Mouse (Mus musculus) hindbrain, embryonic 16.5 days (tissue): ENCODE measurements around the gene Ppp1r14b. TPM values are rescaled to one million over a fixed set of nuclear protein-coding genes. Genes with fewer than 3 reads are reported as not detected.
A peak's percentile ranks its signal among the peaks of the same experiment; 100 is the strongest.

Source experiments
- ATAC-seq: fragments of 200-750 bp; cut with Nextera tagmentation; 2 replicates; pipeline ENCODE4 v1.8.0; 2017; ENCODE audit warnings: moderate TSS enrichment, moderate library complexity
- H3K27ac ChIP-seq: fragments of 300-500 bp; sonication (generic); 2 replicates; pipeline ENCODE4 v1.5.1; 2014; ENCODE audit warnings: low read depth, mild to moderate bottlenecking, control low read depth, low read length, moderate library complexity
- H3K27me3 ChIP-seq: fragments of 300-500 bp; sonication (generic); replicated peaks from 2 replicates; pipeline ENCODE4 v1.6.1; 2014; ENCODE audit warnings: low read length; ENCODE audit not compliant: control insufficient read depth, insufficient read depth
- H3K36me3 ChIP-seq: fragments of 300-500 bp; sonication (generic); 2 replicates; pipeline ENCODE4 v1.6.1; 2014; ENCODE audit warnings: mild to moderate bottlenecking, low read length, moderate library complexity, mixed read lengths; ENCODE audit not compliant: control insufficient read depth, insufficient read depth
- H3K4me1 ChIP-seq: fragments of 300-500 bp; sonication (generic); 2 replicates; pipeline ENCODE4 v1.6.1; 2014; ENCODE audit warnings: low read depth, low read length; ENCODE audit not compliant: control insufficient read depth, insufficient read depth
- H3K4me2 ChIP-seq: fragments of 300-500 bp; sonication (generic); 2 replicates; pipeline ENCODE4 v1.6.1; 2014; ENCODE audit warnings: mild to moderate bottlenecking, low read length, control low read depth, moderate library complexity
- H3K4me3 ChIP-seq: fragments of 300-500 bp; sonication (generic); 2 replicates; pipeline ENCODE4 v1.5.1; 2014; ENCODE audit warnings: mild to moderate bottlenecking, low read length, control low read depth, moderate library complexity
- H3K9ac ChIP-seq: fragments of 300-500 bp; sonication (generic); 2 replicates; pipeline ENCODE4 v1.6.1; 2014; ENCODE audit warnings: low read depth, mild to moderate bottlenecking, control low read depth, low read length, moderate library complexity
- H3K9me3 ChIP-seq: fragments of 300-500 bp; sonication (generic); 2 replicates; pipeline ENCODE4 v1.6.1; 2014; ENCODE audit warnings: mild to moderate bottlenecking, low read length, moderate library complexity; ENCODE audit not compliant: control insufficient read depth
- WGBS: fragments of 180-500 bp; shearing (Covaris S2); extraction: QIAGEN DNeasy Blood & Tissue Kit; methylation state at CpG from one replicate; pipeline ENCODE4 v1.1.7; 2014; 5-methylcytosine and 5-hydroxymethylcytosine counted together
- polyA plus RNA-seq: library from polyadenylated mRNA; unstranded; fragments of >200 nt; fragmentation: Nextera tagmentation; extraction: Ambion mirVana; gene quantifications from 2 replicates; pipeline ENCODE4 v1.2.1, GENCODE M21; 2015

Ppp1r14b gene
- polyA plus RNA-seq, 1 experiment from 2014 or later: 89.4 TPM

GRCm38 (mm10) chr19:6942249-6942691 is 32.5 kb upstream of the Ppp1r14b start, which contains the start of gene Gpr137:
Gpr137 (minus strand) TSS chr19:6942480.
- H3K27me3 ChIP-seq: no peaks in the 10 kb centered on the region; the same call in 1 of the 2 replicates
- WGBS: under 1% methylated on average over 27 of the region's 27 CpGs
- peak within 1 kb of the TSS; percentile 95 for H3K9ac ChIP-seq
- H3K27ac ChIP-seq: peak within 1 kb of the TSS; percentile 97
- ATAC-seq: peak; percentile 81
- peak within 1 kb of the TSS; percentile 76 for H3K4me2 ChIP-seq
- H3K36me3 ChIP-seq: no peaks in the 10 kb centered on the region; the same call in 1 of the 2 replicates
- H3K4me1 ChIP-seq: peaks cover 35% of the 10 kb centered on the region
- peak within 1 kb of the TSS; percentile 86 for H3K4me3 ChIP-seq
- H3K9me3 ChIP-seq: no peaks in the 10 kb centered on the region

- ATAC-seq: peak; percentile 5; the same call in 1 of the 2 replicates
- Histone ChIP-seq H3K27me3 (no peaks in the 10 kb centered on the region), H3K9me3 (no peaks in the 10 kb centered on the region), H3K4me1 (peaks cover 35% of the 10 kb centered on the region), H3K9ac (peak overlapping the region; percentile 95), H3K36me3 (no peaks in the 10 kb centered on the region; the same call in 1 of the 2 replicates), H3K27ac (peak overlapping the region; percentile 97), H3K4me3 (peak overlapping the region; percentile 86), H3K4me2 (peak overlapping the region; percentile 76)
- 23% methylated on average over 5 of the region's 5 CpGs for WGBS
Measured at GRCm38 (mm10) chr19:6942764-6943163, 32.0 kb upstream of the Ppp1r14b start.

- no peak for ATAC-seq
- H3K4me3 ChIP-seq: no peak overlapping the region
- H3K4me2 ChIP-seq: no peak overlapping the region
- H3K9me3 ChIP-seq: no peaks in the 10 kb centered on the region
- peaks cover 29% of the 10 kb centered on the region for H3K4me1 ChIP-seq
- no peak overlapping the region for H3K27ac ChIP-seq
- WGBS: 94% methylated on average over 6 of the region's 6 CpGs
- no peaks in the 10 kb centered on the region for H3K27me3 ChIP-seq
- H3K9ac ChIP-seq: no peak overlapping the region
- no peaks in the 10 kb centered on the region; the same call in 1 of the 2 replicates for H3K36me3 ChIP-seq
Measured at GRCm38 (mm10) chr19:6943709-6944108, 31.1 kb upstream of the Ppp1r14b start.

GRCm38 (mm10) chr19:6947742-6948141 is 27.0 kb upstream of the Ppp1r14b start:
- Histone ChIP-seq H3K4me2 (no peak overlapping the region), H3K4me1 (peaks cover 20% of the 10 kb centered on the region), H3K9me3 (no peaks in the 10 kb centered on the region), H3K27me3 (no peaks in the 10 kb centered on the region), H3K36me3 (no peaks in the 10 kb centered on the region; the same call in 1 of the 2 replicates), H3K4me3 (no peak overlapping the region), H3K27ac (no peak overlapping the region), H3K9ac (no peak overlapping the region)
- 56% methylated on average over 4 of the region's 4 CpGs for WGBS
- ATAC-seq: no peak

GRCm38 (mm10) chr19:6948186-6948585 is 26.6 kb upstream of the Ppp1r14b start:
- no peak overlapping the region for H3K4me2 ChIP-seq
- no peaks in the 10 kb centered on the region for H3K9me3 ChIP-seq
- ATAC-seq: no peak
- no peak overlapping the region for H3K27ac ChIP-seq
- H3K4me1 ChIP-seq: peaks cover 20% of the 10 kb centered on the region
- WGBS: 64% methylated on average over 4 of the region's 4 CpGs
- H3K4me3 ChIP-seq: no peak overlapping the region
- no peak overlapping the region for H3K9ac ChIP-seq
- no peaks in the 10 kb centered on the region for H3K27me3 ChIP-seq
- H3K36me3 ChIP-seq: no peaks in the 10 kb centered on the region; the same call in 1 of the 2 replicates

GRCm38 (mm10) chr19:6949532-6949931 is 25.2 kb upstream of the Ppp1r14b start:
- H3K9me3 ChIP-seq: no peaks in the 10 kb centered on the region
- peaks cover 19% of the 10 kb centered on the region for H3K4me1 ChIP-seq
- H3K4me2 ChIP-seq: no peak overlapping the region
- no peaks in the 10 kb centered on the region for H3K27me3 ChIP-seq
- no peak overlapping the region for H3K27ac ChIP-seq
- H3K9ac ChIP-seq: no peak overlapping the region
- ATAC-seq: no peak
- 92% methylated on average over 5 of the region's 5 CpGs for WGBS
- H3K4me3 ChIP-seq: no peak overlapping the region
- H3K36me3 ChIP-seq: no peaks in the 10 kb centered on the region; the same call in 1 of the 2 replicates

- no peaks in the 10 kb centered on the region for H3K9me3 ChIP-seq
- no peak for ATAC-seq
- no peaks in the 10 kb centered on the region for H3K27me3 ChIP-seq
- H3K9ac ChIP-seq: peak overlapping the region; percentile 81
- no peaks in the 10 kb centered on the region; the same call in 1 of the 2 replicates for H3K36me3 ChIP-seq
- peak overlapping the region; percentile 98 for H3K4me2 ChIP-seq
- H3K4me3 ChIP-seq: peak overlapping the region; percentile 61
- peaks cover 19% of the 10 kb centered on the region for H3K4me1 ChIP-seq
- WGBS: 37% methylated on average over 5 of the region's 5 CpGs
- peak overlapping the region; percentile 96 for H3K27ac ChIP-seq
Measured at GRCm38 (mm10) chr19:6949951-6950350, 24.8 kb upstream of the Ppp1r14b start.

- Histone ChIP-seq H3K27ac (peak overlapping the region; percentile 96), H3K4me3 (peak overlapping the region; percentile 61), H3K36me3 (peaks cover 4% of the 10 kb centered on the region; the same call in 1 of the 2 replicates), H3K4me2 (peak overlapping the region; percentile 98), H3K27me3 (no peaks in the 10 kb centered on the region), H3K9ac (peak overlapping the region; percentile 81), H3K9me3 (no peaks in the 10 kb centered on the region), H3K4me1 (peaks cover 19% of the 10 kb centered on the region)
- WGBS: 0% methylated on average over 28 of the region's 28 CpGs
- peak; percentile 40 for ATAC-seq
Measured at GRCm38 (mm10) chr19:6950613-6951153, 24.1 kb upstream of the Ppp1r14b start.

- Histone ChIP-seq H3K4me3 (peak overlapping the region; percentile 61), H3K4me1 (peaks cover 19% of the 10 kb centered on the region), H3K9me3 (no peaks in the 10 kb centered on the region), H3K9ac (peak overlapping the region; percentile 81), H3K36me3 (peaks cover 6% of the 10 kb centered on the region), H3K27ac (peak overlapping the region; percentile 96), H3K27me3 (no peaks in the 10 kb centered on the region), H3K4me2 (peak overlapping the region; percentile 98)
- peak; percentile 88 for ATAC-seq
- under 1% methylated on average over 35 of the region's 35 CpGs for WGBS
Measured at GRCm38 (mm10) chr19:6951381-6951968, 23.3 kb upstream of the Ppp1r14b start.
